Mouse (Mus musculus): ENCODE measurements around the gene Shld2.

DNA sequence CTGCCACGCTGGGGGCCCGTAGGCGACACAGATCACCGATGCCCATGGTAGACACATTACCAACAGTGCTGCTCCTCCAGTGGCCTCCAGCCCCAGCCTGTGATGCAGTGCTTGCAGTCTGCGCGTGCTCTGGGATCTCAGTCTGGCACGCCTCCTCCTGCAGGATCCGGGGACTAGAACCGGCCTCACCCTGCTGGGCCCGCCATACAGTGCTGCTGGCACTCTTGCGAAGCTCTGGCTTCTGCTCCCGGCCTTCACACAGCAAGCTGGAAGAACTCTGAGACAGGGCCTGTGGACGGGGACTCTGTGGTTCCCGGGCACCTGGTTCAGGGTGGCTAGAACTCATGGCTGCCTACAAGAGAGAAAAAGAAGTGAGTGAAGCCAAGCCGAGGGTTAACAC is 114.8 kb downstream of the Shld2 start:
- TF ChIP-seq CTCF (IDR thresholded peaks at IDR 0.05; ENCODE audit: extremely low read depth, insufficient read depth, low read length) (no peak), POLR2A (IDR thresholded peaks at IDR 0.05; ENCODE audit: extremely low read depth, insufficient read depth, low read length) (no peak)
